ENCODE assay signal across 8 mouse cellular contexts in the genomic region with DNA sequence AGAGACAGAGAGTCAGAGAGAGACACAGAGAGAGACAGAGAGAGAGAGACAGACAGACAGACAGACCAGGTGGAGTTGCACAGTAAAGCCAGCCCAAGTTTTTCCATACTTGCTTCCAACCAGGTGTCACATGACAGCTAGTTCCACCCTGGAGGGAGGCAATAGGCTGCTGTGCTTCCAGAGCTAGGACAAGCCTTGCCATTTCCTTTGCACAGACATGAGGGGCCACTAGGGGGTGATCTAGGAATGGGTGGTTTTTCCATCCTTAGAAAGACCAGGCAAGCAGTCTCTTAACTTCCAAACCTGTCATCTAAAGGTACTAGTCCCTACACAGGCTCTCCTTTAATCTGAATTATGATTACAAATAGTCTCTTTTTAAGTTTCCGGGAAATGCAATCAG.
DNase-seq lines count a peak whose midpoint lies in the region; ATAC-seq lines count a peak whose summit lies in the region.

No protein-coding gene starts in this region.

- no peak overlapping the region for H3K9ac ChIP-seq in hindbrain, embryonic 12.5 days

- H3K27ac ChIP-seq in hindbrain, embryonic 12.5 days, result no peak overlapping the region

- peaks cover 6% of the 10 kb centered on the region; the same call in 1 of the 2 replicates for H3K27me3 ChIP-seq in hindbrain, embryonic 12.5 days

- H3K4me2 ChIP-seq in hindbrain, embryonic 12.5 days (replicated peaks), result no peak overlapping the region

- ATAC-seq in hindbrain, embryonic 12.5 days (ENCODE audit: low FRiP score), result peak; percentile 38; the same call in 1 of the 2 replicates
- ATAC-seq in monocyte, adult 5-6 weeks (replicated peaks; ENCODE audit: insufficient number of reproducible peaks, low FRiP score, low TSS enrichment, poor library complexity, severe bottlenecking), result no peak

- H3K4me1 ChIP-seq in hindbrain, embryonic 12.5 days, result peaks cover 59% of the 10 kb centered on the region

- H3K4me3 ChIP-seq in hindbrain, embryonic 12.5 days, result no peak overlapping the region

- 19% methylated on average over 1 of the region's 1 CpGs for WGBS in hindbrain, embryonic 12.5 days

- H3K36me3 ChIP-seq in hindbrain, embryonic 12.5 days, result no peaks in the 10 kb centered on the region

- H3K9me3 ChIP-seq in hindbrain, embryonic 12.5 days (replicated peaks), result no peaks in the 10 kb centered on the region

- peak; percentile 88 for DNase-seq in ZHBTc4 (ENCODE audit: low read depth, low spot score)
- DNase-seq in cerebellum, postnatal 25 days, result peak; percentile 31 to 63
- peak; percentile 40 to 64 for DNase-seq in frontal cortex, postnatal 25 days (ENCODE audit: low spot score in 2 of 2)
- DNase-seq in layer of hippocampus, postnatal 10 days (ENCODE audit: low spot score in 2 of 2), result peak; percentile 77 to 84
- DNase-seq in lung, postnatal 4 days, result peak; percentile 64 to 83
- peak; percentile 59 for DNase-seq in right cerebral cortex, postnatal 4 days
